Mouse (Mus musculus) R1 (cell line): ENCODE measurements around the gene Mbd4.

Experiments
- DNase-seq: peaks from one replicate; pipeline ENCODE4 v3.0.0-alpha.2; 2018; ENCODE audit warnings: low read depth, low spot score

Mbd4 gene

GRCm38 (mm10) chr6:115859258-115859657, 6.1 kb upstream of the Mbd4 start:
- DNase-seq, result no peak

DNA sequence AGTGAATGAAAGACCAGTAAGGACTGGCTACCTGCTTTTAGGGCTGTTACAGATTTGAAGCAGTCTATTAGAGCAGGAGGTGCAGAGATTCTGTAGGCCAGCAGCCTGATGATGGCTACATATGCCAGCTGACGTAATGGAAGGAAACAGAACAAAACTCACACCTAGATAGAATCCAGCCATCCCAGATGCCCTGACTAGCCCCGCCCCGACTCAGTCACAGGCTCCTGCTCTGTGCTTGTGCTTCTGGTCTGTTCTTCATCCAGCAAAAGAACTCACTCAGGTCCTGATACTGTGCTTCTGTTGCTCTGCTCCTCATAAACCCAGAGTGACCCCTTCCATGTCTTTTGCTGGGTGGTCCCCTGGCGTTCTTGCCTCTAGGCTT, 3.2 kb upstream of the Mbd4 start:
- DNase-seq, result no peak

- DNase-seq, result no peak
Observed at GRCm38 (mm10) chr6:115855733-115856360, 2.7 kb upstream of the Mbd4 start.

GRCm38 (mm10) chr6:115854432-115854831, 1.3 kb upstream of the Mbd4 start:
- peak; percentile 36 for DNase-seq

GRCm38 (mm10) chr6:115853985-115854384, 814 bp upstream of the Mbd4 start:
- DNase-seq, result no peak

DNA sequence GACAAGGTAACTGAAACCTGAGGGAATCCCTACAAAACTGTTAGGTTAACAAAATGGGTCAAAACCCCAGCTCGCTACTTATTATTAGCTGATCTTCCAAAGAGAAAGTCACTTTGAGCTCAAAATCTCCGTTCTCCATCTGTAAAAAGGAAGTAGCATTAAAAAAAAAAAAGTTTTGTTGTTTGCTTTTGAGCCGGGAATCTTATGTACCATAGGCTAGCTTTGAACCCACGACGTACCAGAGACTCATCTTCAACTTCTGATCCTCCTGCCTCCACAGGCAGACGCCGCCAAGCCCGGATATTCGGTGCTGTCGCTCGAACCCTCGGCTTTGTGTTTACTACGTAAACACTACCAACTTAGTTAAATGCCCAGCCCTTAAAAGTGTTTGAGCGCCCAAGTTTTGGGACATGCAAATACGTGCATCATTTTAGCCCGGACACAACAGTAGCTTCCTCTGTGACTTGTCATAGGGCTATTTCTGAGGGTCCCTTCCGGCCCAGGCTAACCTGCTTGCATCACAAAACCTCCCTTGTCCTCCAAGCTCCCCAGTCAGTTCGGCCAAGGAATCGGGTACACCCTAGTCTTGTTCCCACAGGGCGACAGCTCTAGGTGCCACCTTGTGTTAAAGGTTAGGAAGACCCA, 603 bp downstream of the Mbd4 start:
- no peak for DNase-seq

- no peak for DNase-seq
Observed at GRCm38 (mm10) chr6:115848598-115849304, 4.4 kb downstream of the Mbd4 start.

DNA sequence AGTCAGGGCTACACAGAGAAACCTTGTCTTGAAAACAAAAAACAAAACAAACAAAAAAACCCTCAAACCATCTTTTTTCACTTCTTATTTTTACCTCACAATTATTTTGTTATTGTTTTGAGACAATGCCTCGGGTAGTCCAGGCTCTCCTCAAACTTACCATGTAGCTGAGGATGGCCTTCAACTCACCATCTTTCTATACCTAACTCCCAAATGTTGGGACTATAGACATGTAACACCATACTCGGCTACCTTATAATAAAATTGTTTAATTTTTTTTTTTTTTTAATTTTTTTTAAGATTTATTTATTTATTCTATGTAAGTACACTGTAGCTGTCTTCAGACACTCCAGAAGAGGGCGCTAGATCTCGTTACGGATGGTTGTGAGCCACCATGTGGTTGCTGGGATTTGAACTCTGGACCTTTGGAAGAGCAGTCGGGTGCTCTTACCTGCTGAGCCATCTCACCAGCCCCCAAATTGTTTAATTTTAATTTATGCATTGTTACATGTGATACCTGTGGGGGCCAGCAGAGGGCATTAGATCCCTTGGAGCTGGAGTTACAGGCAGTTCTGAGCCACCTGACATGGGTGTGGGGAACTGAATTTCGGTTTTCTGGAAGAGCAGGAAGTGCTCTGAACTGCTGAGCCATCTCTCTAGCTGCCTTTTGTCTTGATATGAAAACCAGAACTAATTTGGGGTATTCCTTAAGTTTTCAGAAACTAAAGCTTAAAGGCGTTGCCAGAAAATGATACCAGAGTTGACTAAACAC, 6.3 kb downstream of the Mbd4 start:
- peak; percentile 71 for DNase-seq

DNA sequence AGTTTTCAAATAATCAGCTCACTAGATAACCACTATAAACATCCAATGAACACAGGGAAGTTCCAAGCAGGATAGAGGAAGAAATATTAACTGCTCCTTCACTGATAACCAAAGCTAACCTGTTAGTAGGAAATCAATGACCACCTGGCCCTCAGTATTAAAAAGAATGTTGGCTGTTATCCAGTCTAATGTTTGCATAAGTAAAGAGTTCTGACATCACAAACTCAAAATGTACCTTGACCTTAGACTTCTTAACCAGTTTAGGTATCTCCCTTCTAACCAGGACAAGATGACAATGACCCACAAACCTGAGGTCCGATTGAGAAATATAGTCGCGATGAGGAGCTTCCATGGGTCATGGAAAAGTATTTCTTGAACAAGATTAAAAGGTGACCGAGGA, 8.2 kb downstream of the Mbd4 start:
- DNase-seq, result no peak

GRCm38 (mm10) chr6:115838745-115839144, 14.4 kb downstream of the Mbd4 start:
- peak; percentile 32 for DNase-seq

DNA sequence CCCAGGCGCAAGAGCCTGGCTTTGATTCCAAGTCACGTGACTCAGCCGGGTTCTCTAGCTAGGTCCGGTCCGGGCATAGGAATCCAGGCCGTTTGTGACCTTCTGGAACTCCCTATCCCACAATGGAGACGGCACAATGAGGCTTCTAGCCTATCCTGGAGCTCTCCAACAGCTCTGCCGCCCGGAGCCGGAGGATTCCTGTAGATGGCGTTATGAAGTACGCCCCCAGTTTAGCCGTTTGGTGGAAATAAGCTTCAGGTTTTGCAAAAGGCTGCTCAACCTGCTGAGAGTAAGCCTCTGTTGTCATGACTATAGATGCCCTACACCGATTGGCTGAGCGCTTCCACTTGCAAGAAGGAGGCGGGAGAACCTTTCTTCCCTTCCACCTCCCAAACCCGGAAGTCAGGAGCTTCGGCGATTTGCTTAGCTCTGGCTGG, 15.0 kb downstream of the Mbd4 start, which contains the start of gene Efcab12:
TSS of gene Efcab12 (minus strand) at position 252 of the 437 bp plus-strand sequence.
- DNase-seq, result peak; percentile 98

DNA sequence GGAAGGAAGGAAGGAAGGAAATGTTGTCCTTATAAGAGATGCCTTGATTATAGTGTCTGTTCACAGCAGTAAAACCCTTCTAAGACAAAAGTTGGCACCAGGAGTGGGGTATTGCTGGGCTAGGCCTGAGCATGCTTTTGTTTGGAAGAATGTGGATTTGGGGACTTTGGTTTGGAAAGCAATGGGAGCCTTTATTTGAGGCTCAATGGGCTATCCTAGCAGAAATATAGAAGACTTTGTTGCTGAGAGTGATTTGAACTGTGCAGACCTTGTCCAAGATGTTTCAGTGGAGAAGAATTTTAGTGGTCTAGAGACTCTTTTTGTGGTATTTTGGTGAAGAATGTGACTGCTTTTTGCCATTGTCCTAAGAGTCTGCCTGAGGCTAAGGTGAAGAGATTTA, 19.3 kb downstream of the Mbd4 start:
- no peak for DNase-seq

DNA sequence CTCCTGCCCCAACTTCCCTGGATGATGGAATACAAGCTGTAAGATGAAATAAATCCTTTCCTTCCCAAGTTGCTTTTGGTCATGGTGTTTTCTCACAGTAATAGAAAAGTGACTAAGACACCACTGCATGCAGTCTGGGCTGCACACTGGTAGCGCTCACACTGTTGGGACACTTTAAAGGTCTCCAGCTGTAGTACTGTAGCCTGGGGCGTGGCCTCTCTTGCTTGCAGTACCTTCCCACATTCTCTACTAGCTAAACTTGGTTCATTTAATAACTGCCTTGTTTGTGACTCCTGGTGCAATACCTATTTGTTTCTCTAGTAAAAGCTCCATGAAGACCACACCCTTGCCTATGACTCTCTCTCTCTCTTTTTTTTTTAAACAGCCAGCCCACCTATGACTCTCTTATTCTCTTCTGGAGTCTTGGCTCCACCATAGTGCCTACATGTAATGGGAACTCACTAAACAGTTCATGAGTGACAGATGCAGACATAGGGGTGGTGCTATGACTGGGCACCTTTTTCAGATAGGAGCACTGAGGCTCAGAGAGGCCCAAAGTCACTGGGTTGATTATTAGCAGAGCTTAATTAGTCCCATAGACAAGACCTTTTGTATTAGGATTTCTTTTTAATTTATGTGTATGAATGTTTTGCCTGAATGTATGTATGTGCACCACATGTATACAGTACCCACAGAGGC, 20.9 kb downstream of the Mbd4 start:
- DNase-seq, result no peak

GRCm38 (mm10) chr6:115830779-115831601, 22.2 kb downstream of the Mbd4 start:
- DNase-seq, result no peak

DNA sequence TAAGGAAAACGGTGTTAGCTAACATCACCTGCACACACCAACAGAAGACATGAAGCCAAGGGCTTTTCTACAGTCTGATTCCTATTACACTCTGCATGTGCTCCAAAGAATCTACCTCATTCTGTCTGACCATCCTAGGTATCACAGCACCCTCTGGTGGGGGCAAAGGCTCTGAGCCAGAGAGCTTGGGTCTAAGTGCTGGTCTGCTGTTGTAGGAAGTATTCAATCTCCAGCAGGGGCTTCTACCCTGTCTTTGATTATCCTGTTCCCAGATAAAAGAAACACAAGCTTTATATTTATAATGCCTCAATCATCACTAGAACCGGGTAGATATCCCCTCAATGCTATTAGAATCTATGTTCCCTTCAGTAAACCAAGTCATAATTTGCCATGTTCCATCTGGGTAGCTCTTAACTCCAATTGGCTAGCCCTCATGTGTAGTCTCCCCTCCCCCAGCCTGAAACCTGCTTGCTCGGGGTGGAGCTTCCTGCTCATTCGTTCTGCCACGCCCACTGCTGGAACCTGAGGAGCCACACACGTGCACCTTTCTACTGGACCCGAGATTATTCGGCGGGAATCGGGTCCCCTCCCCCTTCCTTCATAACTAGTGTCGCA, 29.2 kb downstream of the Mbd4 start:
- peak; percentile 80 for DNase-seq

DNA sequence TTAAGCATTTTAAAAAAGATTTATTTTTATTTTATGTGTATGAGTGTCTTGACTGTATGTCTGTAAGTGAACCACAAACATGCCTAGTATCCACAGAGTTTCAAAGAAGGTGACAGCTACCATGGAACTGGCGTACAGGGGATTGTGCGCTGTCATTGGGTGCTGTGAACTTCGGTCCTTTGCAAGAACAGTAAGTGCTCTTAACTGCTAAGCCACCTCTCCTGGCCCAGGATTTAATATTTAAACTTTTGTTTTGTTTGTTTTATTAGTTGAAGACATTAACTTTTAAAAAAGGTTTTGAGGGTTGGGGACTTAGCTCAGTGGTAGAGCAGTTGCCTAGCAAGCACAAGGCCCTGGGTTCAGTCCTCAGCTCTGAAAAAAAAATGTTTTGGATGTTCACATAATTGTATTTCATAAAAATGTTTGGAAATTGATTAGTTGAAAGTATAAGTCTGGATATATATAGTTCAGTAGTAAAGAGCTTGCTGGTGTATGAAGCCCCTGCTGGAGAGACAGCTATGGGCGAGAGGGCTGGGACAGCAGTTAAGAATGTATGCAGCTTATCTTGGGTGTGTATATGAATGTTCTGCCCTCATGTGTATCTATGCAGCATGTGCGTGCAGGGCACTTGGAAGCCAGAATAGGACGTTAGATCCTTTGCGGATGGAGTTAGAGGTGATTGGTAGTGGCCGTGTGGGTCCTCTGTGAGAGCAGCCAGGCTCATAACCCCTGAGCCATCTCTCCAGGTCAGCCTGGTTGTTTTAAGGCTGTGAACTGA, 31.8 kb downstream of the Mbd4 start:
- no peak for DNase-seq

DNA sequence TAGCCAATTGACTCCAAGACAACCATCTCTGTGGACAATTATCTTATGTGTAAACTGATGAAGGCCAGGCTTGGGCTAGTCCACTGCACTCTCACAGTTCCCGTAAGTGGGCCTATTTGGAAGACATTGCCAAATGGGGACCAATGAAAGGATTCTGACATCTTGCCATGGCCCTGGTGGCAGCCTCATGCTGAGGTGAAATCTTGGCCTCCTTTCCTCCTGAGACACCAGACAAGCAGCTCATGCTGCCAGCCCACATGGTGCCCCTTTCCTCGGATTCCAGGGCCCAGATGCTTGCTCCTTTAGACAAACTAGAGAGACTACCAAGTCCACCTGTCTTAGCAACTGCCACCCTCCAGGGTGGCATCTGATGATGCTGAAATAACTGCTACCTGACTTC, 35.0 kb downstream of the Mbd4 start:
- DNase-seq, result no peak

DNA sequence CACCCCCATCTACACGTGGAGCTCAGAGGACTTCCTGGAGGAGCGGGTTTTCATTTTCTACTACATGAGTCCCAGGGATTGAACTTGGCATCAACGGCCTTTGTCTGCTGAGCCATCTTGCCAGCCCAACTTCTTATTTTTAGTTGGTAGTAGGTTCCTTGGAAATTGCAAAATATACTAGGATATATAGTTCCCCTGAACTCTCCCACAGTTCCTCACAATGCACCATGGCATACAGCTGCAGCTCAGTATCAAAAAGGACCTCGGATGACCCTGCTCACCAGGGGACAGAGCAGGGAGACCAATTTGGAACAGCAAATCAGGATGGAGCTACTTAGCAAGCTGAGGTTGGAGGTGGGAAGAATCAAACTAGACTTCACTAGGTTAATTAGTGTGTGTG, 38.1 kb downstream of the Mbd4 start:
- DNase-seq, result no peak

- peak; percentile 69 for DNase-seq
Observed at GRCm38 (mm10) chr6:115814104-115814503, 39.1 kb downstream of the Mbd4 start.
